Mouse (Mus musculus): ENCODE measurements around the gene Dclk1. TPM values are rescaled to one million over a fixed set of nuclear protein-coding genes. Genes with fewer than 3 reads are reported as not detected.

The Dclk1 gene
- polyA plus RNA-seq, 1 experiment = not detected

DNA sequence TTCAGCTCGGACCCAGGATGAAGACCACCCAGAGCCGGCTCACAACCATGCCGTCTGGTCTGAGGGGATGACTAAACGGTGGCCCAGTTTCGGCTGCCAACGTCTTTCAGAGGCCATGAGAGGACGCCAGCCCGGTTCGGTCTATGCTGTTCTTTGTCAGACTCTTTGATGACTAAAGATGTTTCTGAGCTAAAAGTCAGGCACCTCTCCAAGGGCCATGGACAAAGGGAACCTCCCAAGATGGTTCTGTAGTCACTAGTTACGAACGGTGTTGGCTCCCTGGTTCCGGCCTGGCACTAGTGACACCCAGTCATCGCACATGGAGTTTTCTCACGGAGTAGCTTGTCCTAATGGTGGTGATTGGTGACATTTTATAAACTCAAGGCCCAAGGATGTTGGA, 110.4 kb downstream of the Dclk1 start:
- TF ChIP-seq GATA1 (IDR thresholded peaks at IDR 0.05; ENCODE audit: low read length) = no peak
- TF ChIP-seq TAL1 (IDR thresholded peaks at IDR 0.05; ENCODE audit: low read length) = no peak
- H3K27me3 ChIP-seq (ENCODE audit: control insufficient read depth) = no peaks in the 10 kb centered on the region
- no peaks in the 10 kb centered on the region for H3K9me3 ChIP-seq (ENCODE audit: control insufficient read depth, low read length)
- no peaks in the 10 kb centered on the region for H3K36me3 ChIP-seq (ENCODE audit: control insufficient read depth)
- no peaks in the 10 kb centered on the region for H3K4me1 ChIP-seq (ENCODE audit: control insufficient read depth)
- no peak overlapping the region for H3K4me3 ChIP-seq (replicated peaks)

DNA sequence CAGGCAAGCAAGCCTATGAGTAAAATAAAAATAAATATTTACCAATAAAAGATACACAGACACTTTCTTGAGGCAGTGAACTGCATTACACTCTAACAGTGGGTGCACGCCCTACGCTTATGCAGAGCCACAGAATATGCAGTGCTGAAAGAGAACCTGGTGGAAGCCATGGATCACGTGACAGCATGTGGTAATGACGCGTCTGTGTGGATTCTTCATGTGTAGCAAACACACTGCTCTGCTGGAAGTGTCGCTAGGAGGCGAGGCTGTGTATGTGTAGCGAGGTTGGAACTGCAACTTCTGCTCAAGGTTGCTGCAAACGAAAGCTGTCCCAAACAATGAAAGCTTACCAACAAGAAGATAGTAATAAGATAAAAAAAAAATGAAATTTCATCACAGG, 111.0 kb downstream of the Dclk1 start:
- no peaks in the 10 kb centered on the region for H3K4me1 ChIP-seq (ENCODE audit: control insufficient read depth)
- H3K36me3 ChIP-seq (ENCODE audit: control insufficient read depth) = no peaks in the 10 kb centered on the region
- H3K9me3 ChIP-seq (ENCODE audit: control insufficient read depth, low read length) = no peaks in the 10 kb centered on the region
- no peak for TF ChIP-seq GATA1 (IDR thresholded peaks at IDR 0.05; ENCODE audit: low read length)
- no peak for TF ChIP-seq TAL1 (IDR thresholded peaks at IDR 0.05; ENCODE audit: low read length)
- no peaks in the 10 kb centered on the region for H3K27me3 ChIP-seq (ENCODE audit: control insufficient read depth)
- no peak overlapping the region for H3K4me3 ChIP-seq (replicated peaks)

DNA sequence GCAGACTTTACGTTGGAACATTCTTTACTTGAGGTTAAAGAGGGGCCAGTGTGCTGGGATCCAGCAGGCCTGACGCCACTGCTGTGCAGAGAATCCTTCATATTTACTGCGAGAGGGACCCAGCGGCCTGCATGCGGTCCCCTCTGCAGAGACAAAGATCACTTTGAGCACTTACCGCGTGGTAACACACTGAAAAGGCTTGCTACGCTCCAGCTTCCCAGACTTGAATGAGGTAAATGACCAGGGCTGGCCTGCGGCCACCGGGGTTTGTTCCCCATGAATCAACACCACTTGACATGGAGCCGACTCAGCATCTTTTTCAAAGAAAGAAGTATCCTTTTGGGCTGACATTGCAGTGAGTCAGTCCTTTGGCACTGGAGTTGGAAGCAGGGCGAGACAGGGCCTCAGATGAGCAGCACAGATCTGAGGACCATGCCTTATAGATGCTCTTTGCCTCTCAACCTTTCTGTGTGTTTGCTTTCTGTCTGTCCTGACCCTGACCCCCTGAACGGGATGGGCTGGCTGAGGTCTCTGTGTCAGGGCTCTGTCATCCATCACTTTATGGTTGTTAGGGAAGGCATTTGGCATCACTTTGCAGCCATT, 111.8 kb downstream of the Dclk1 start:
- no peaks in the 10 kb centered on the region for H3K27me3 ChIP-seq (ENCODE audit: control insufficient read depth)
- H3K9me3 ChIP-seq (ENCODE audit: control insufficient read depth, low read length) = no peaks in the 10 kb centered on the region
- no peaks in the 10 kb centered on the region for H3K4me1 ChIP-seq (ENCODE audit: control insufficient read depth)
- H3K4me3 ChIP-seq (replicated peaks) = no peak overlapping the region
- no peak for TF ChIP-seq GATA1 (IDR thresholded peaks at IDR 0.05; ENCODE audit: low read length)
- TF ChIP-seq TAL1 (IDR thresholded peaks at IDR 0.05; ENCODE audit: low read length) = no peak
- no peaks in the 10 kb centered on the region for H3K36me3 ChIP-seq (ENCODE audit: control insufficient read depth)

DNA sequence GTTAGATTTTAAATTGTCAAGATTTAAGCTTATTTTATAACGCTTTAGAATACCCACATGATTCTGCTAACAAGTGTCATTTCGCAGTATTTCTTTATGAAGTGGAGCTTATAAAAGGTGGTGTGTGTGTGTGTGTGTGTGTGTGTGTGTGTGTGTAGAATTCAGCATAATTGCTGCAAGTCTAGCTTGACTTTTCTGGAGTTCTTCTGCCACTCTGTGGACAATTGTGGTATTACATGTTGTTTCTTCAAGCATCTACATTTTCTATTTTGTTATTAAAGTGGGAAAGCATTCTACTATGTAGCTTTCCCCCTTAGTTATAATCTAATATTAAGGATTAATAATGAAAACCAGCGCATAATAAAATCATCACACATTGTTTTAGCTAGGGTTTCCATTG, 112.6 kb downstream of the Dclk1 start:
- no peaks in the 10 kb centered on the region for H3K4me1 ChIP-seq (ENCODE audit: control insufficient read depth)
- no peaks in the 10 kb centered on the region for H3K27me3 ChIP-seq (ENCODE audit: control insufficient read depth)
- TF ChIP-seq GATA1 (IDR thresholded peaks at IDR 0.05; ENCODE audit: low read length) = no peak
- no peak for TF ChIP-seq TAL1 (IDR thresholded peaks at IDR 0.05; ENCODE audit: low read length)
- no peak overlapping the region for H3K4me3 ChIP-seq (replicated peaks)
- H3K9me3 ChIP-seq (ENCODE audit: control insufficient read depth, low read length) = no peaks in the 10 kb centered on the region
- H3K36me3 ChIP-seq (ENCODE audit: control insufficient read depth) = no peaks in the 10 kb centered on the region

- no peaks in the 10 kb centered on the region for H3K9me3 ChIP-seq (ENCODE audit: control insufficient read depth, low read length)
- H3K4me3 ChIP-seq (replicated peaks) = no peak overlapping the region
- H3K27me3 ChIP-seq (ENCODE audit: control insufficient read depth) = no peaks in the 10 kb centered on the region
- TF ChIP-seq TAL1 (IDR thresholded peaks at IDR 0.05; ENCODE audit: low read length) (no peak), GATA1 (IDR thresholded peaks at IDR 0.05; ENCODE audit: low read length) (no peak)
- no peaks in the 10 kb centered on the region for H3K36me3 ChIP-seq (ENCODE audit: control insufficient read depth)
- no peaks in the 10 kb centered on the region for H3K4me1 ChIP-seq (ENCODE audit: control insufficient read depth)
Measured at GRCm38 (mm10) chr3:55358486-55358885, 116.3 kb downstream of the Dclk1 start.

- Histone ChIP-seq H3K4me3 (replicated peaks) (no peak overlapping the region), H3K27me3 (ENCODE audit: control insufficient read depth) (no peaks in the 10 kb centered on the region), H3K36me3 (ENCODE audit: control insufficient read depth) (no peaks in the 10 kb centered on the region), H3K9me3 (ENCODE audit: control insufficient read depth, low read length) (peaks cover under 1% of the 10 kb centered on the region; the same call in 1 of the 2 replicates), H3K4me1 (ENCODE audit: control insufficient read depth) (no peaks in the 10 kb centered on the region)
- no peak for TF ChIP-seq TAL1 (IDR thresholded peaks at IDR 0.05; ENCODE audit: low read length)
- no peak for TF ChIP-seq GATA1 (IDR thresholded peaks at IDR 0.05; ENCODE audit: low read length)
Measured at GRCm38 (mm10) chr3:55360836-55361235, 118.7 kb downstream of the Dclk1 start.

DNA sequence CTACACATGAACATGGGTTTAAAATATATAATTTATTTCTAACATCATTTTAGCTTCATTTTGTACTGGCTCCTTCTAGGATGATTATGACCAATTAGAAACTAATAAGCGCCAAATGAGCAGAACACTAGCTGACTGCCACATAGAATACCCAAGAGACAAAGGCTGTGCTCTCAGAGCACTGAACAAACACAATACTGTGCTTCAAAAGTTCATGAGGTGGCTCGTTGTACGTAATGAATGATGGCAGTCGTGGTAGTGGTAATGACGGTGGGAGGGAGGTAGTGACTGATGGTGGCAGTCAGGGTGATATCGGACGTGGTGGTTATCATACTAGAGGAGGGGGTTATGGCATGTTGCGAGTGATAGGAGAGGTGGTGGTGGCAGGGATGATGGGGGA, 125.0 kb downstream of the Dclk1 start:
- H3K4me3 ChIP-seq (replicated peaks) = no peak overlapping the region
- TF ChIP-seq TAL1 (IDR thresholded peaks at IDR 0.05; ENCODE audit: low read length) (no peak), GATA1 (IDR thresholded peaks at IDR 0.05; ENCODE audit: low read length) (no peak)
- no peaks in the 10 kb centered on the region for H3K4me1 ChIP-seq (ENCODE audit: control insufficient read depth)
- no peaks in the 10 kb centered on the region for H3K36me3 ChIP-seq (ENCODE audit: control insufficient read depth)
- no peaks in the 10 kb centered on the region for H3K27me3 ChIP-seq (ENCODE audit: control insufficient read depth)
- peaks cover 9% of the 10 kb centered on the region; the same call in 1 of the 2 replicates for H3K9me3 ChIP-seq (ENCODE audit: control insufficient read depth, low read length)

DNA sequence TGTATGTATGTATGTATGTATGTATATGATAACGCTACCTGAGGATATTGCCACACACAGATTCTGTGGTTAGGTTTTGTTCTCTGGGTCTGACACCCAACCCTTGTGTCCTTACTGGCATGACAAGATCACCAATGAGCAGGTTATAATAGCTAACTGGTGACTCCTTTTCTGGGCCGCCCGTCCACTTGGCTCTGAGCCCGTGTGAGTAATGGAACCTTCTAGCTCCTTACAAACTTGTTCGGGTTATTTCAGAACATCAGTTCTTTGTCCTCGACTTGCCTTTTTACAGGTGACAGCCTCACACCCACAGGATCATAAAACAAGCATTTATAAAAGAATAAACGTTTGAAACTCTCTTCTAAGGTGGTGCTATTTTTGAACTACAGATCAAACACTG, 127.0 kb downstream of the Dclk1 start:
- Histone ChIP-seq H3K9me3 (ENCODE audit: control insufficient read depth, low read length) (peaks cover 10% of the 10 kb centered on the region; the same call in 1 of the 2 replicates), H3K36me3 (ENCODE audit: control insufficient read depth) (no peaks in the 10 kb centered on the region), H3K4me3 (replicated peaks) (no peak overlapping the region), H3K27me3 (ENCODE audit: control insufficient read depth) (no peaks in the 10 kb centered on the region), H3K4me1 (ENCODE audit: control insufficient read depth) (no peaks in the 10 kb centered on the region)
- TF ChIP-seq GATA1 (IDR thresholded peaks at IDR 0.05; ENCODE audit: low read length) (no peak), TAL1 (IDR thresholded peaks at IDR 0.05; ENCODE audit: low read length) (no peak)

DNA sequence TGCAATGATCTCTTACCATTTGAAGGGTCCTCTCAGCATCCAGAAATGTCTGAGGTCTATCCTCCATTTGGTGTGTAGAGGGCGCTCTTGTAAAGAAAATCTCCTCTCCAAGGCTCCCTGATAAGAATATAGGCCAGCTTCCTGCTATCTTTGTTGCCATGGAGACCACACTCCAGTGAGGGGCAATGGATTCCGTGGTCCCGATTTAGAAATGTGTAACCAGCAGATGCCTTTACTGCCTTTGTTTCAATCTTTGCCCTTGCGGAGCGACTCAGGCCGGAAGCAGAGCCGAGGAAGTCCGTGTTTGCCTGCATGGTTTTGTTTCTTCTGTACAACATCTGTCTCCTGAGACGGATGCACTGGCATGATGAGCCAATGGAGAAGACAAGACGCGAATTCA, 131.5 kb downstream of the Dclk1 start:
- Histone ChIP-seq H3K4me1 (ENCODE audit: control insufficient read depth) (no peaks in the 10 kb centered on the region), H3K36me3 (ENCODE audit: control insufficient read depth) (no peaks in the 10 kb centered on the region), H3K27me3 (ENCODE audit: control insufficient read depth) (no peaks in the 10 kb centered on the region), H3K9me3 (ENCODE audit: control insufficient read depth, low read length) (0 out of 2 replicates have a peak, but pooled peaks cover 2% of the 10 kb centered on the region), H3K4me3 (replicated peaks) (no peak overlapping the region)
- TF ChIP-seq TAL1 (IDR thresholded peaks at IDR 0.05; ENCODE audit: low read length) (no peak), GATA1 (IDR thresholded peaks at IDR 0.05; ENCODE audit: low read length) (no peak)

DNA sequence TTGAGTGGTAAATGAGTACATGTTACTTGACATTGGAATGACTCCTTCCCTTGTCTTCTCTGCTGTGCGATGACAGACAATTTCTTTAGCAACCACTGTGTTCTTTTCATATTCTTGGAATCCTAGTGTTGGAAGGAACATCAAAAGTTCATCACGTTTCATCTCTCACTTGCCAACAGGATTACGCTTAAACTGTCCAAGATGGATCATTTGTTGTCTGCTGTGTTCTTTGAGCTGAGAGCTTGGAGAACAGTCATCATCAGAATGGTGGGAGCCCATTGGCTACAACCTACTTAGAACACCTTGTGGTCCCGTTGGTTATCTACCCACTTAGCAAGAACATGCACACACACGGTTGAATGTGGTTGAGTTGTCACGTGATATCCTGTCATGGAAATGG, 136.4 kb downstream of the Dclk1 start:
- Histone ChIP-seq H3K27me3 (ENCODE audit: control insufficient read depth) (no peaks in the 10 kb centered on the region), H3K36me3 (ENCODE audit: control insufficient read depth) (no peaks in the 10 kb centered on the region), H3K4me3 (replicated peaks) (no peak overlapping the region), H3K4me1 (ENCODE audit: control insufficient read depth) (no peaks in the 10 kb centered on the region), H3K9me3 (ENCODE audit: control insufficient read depth, low read length) (no peaks in the 10 kb centered on the region)
- no peak for TF ChIP-seq TAL1 (IDR thresholded peaks at IDR 0.05; ENCODE audit: low read length)
- no peak for TF ChIP-seq GATA1 (IDR thresholded peaks at IDR 0.05; ENCODE audit: low read length)

All from erythroblast, embryonic 14.5 days (primary cell).